Mouse (Mus musculus) forebrain, postnatal 0 days (tissue): ENCODE results near the gene Sh2d7. TPM values are rescaled to one million over a fixed set of nuclear protein-coding genes. Genes with fewer than 3 reads are reported as not detected.

Experiments
- ATAC-seq: fragments of 200-750 bp; cut with Nextera tagmentation; 2 replicates; pipeline ENCODE4 v1.8.0; 2017; ENCODE audit warnings: mild to moderate bottlenecking, moderate library complexity
- DNase-seq: peaks from one replicate; pipeline ENCODE4 v3.0.0-alpha.2; 2015
- H3K27ac ChIP-seq: fragments of 300-500 bp; sonication (generic); 2 replicates; pipeline ENCODE4 v1.5.1; 2014; ENCODE audit warnings: low read depth, mild to moderate bottlenecking, antibody characterized with exemption, low read length, moderate library complexity, mixed read lengths
- H3K27me3 ChIP-seq: fragments of 300-500 bp; sonication (generic); 2 replicates; pipeline ENCODE4 v1.6.1; 2014; ENCODE audit warnings: mild to moderate bottlenecking, low read length, mixed read lengths; ENCODE audit not compliant: insufficient read depth
- H3K36me3 ChIP-seq: fragments of 300-500 bp; sonication (generic); 2 replicates; pipeline ENCODE4 v1.6.1; 2014; ENCODE audit warnings: mild to moderate bottlenecking, moderate library complexity; ENCODE audit not compliant: insufficient read depth
- H3K4me1 ChIP-seq: fragments of 300-500 bp; sonication (generic); 2 replicates; pipeline ENCODE4 v1.6.1; 2014; ENCODE audit warnings: antibody characterized with exemption; ENCODE audit not compliant: insufficient read depth
- H3K4me2 ChIP-seq: fragments of 300-500 bp; sonication (generic); 2 replicates; pipeline ENCODE4 v1.6.1; 2014; ENCODE audit warnings: low read depth, mild to moderate bottlenecking, moderate library complexity
- H3K4me3 ChIP-seq: fragments of 300-500 bp; sonication (generic); 2 replicates; pipeline ENCODE4 v1.5.1; 2014; ENCODE audit warnings: low read depth, low read length, mixed read lengths
- H3K9ac ChIP-seq: fragments of 300-500 bp; sonication (generic); 2 replicates; pipeline ENCODE4 v1.6.1; 2014; ENCODE audit warnings: mild to moderate bottlenecking
- H3K9me3 ChIP-seq: fragments of 300-500 bp; sonication (generic); 2 replicates; pipeline ENCODE4 v1.6.1; 2016; ENCODE audit warnings: low read length
- CTCF ChIP-seq: sonication (generic); IDR thresholded peaks from 2 replicates; pipeline ENCODE4 v1.5.1; 2016; ENCODE audit warnings: antibody characterized with exemption, control low read depth, low read depth
- WGBS: fragments of 180-500 bp; shearing (Covaris S2); extraction: QIAGEN DNeasy Blood & Tissue Kit; methylation state at CpG from one replicate; pipeline ENCODE4 v1.1.7; 2014; 5-methylcytosine and 5-hydroxymethylcytosine counted together
- polyA plus RNA-seq: library from polyadenylated mRNA; unstranded; fragments of >200 nt; fragmentation: Nextera tagmentation; extraction: Ambion mirVana; gene quantifications from 2 replicates; pipeline ENCODE4 v1.2.1, GENCODE M21; 2015
- total RNA-seq: library from RNA; depleted of rRNA; stranded (reverse); fragments of >200 nt; gene quantifications from 2 replicates; pipeline ENCODE4 v1.2.3, GENCODE M21; 2014

Sh2d7 gene
- total and polyA plus RNA-seq, 2 experiments from 2014 or later, result not detected

- 0 out of 2 replicates have a peak, but pooled peaks have one; percentile 19 for ATAC-seq
- H3K36me3 ChIP-seq, result no peaks in the 10 kb centered on the region
- no peak overlapping the region for H3K4me2 ChIP-seq
- no peaks in the 10 kb centered on the region for H3K27me3 ChIP-seq
- H3K4me1 ChIP-seq, result no peaks in the 10 kb centered on the region
- 81% methylated on average over 6 of the region's 6 CpGs for WGBS
- no peaks in the 10 kb centered on the region for H3K9me3 ChIP-seq
- no peak overlapping the region for H3K9ac ChIP-seq
- 0 out of 2 replicates have a peak overlapping the region, but pooled peaks have one; percentile 29 for H3K27ac ChIP-seq
- DNase-seq, result no peak
- TF ChIP-seq CTCF, result no peak
- no peak overlapping the region for H3K4me3 ChIP-seq
Observed at GRCm38 (mm10) chr9:54530836-54531235, 7.9 kb upstream of the Sh2d7 start.

DNA sequence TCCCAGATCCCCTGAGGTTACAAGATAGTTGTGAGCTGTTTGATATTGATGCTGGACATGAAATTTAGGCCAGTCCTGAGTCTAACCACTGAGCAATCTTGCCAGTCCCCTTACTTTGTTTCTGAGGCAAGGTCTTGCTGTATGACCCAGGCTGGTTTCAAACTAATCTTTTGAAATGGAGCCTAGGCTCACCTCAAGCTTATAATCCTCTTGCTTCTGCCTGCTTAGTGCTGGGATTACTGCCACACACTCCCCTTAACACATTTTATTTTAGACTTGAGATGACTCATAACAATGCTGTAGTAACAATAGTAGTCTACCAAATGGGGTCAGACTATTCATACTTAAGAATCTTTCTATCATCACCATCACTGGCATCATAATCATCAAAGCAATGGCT lies 7.4 kb upstream of the Sh2d7 start:
- no peak overlapping the region for H3K4me3 ChIP-seq
- no peaks in the 10 kb centered on the region for H3K9me3 ChIP-seq
- H3K9ac ChIP-seq, result no peak overlapping the region
- H3K4me2 ChIP-seq, result no peak overlapping the region
- no peak overlapping the region for H3K27ac ChIP-seq
- H3K27me3 ChIP-seq, result no peaks in the 10 kb centered on the region
- peaks cover 5% of the 10 kb centered on the region; the same call in 1 of the 2 replicates for H3K4me1 ChIP-seq
- ATAC-seq (no peak), DNase-seq (no peak)
- no peaks in the 10 kb centered on the region for H3K36me3 ChIP-seq
- TF ChIP-seq CTCF, result no peak

DNA sequence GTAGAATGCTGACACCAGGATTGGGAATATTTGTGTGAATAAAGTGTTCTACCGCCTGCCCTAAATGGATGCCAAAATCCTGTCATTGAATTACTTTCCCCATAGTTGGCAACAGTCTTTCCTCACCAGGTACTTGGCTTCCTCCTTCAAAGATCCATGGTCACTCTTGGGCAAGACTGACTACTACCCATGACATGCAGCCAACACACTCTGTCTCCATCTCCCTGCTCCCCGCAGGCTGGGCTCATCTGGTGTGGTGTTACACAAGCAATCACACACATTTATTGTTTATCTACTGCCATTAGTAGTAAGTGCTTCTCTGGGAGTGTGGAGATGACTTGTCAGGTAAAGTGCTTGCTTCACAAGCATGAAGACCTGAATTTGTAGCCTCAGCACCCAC lies 5.9 kb upstream of the Sh2d7 start:
- Histone ChIP-seq H3K27me3 (no peaks in the 10 kb centered on the region), H3K4me1 (peaks cover 14% of the 10 kb centered on the region; the same call in 1 of the 2 replicates), H3K4me2 (no peak overlapping the region), H3K9ac (no peak overlapping the region), H3K36me3 (no peaks in the 10 kb centered on the region), H3K4me3 (no peak overlapping the region), H3K27ac (no peak overlapping the region), H3K9me3 (no peaks in the 10 kb centered on the region)
- no peak for DNase-seq
- WGBS, result 48% methylated on average over 2 of the region's 2 CpGs
- ATAC-seq, result no peak
- no peak for TF ChIP-seq CTCF

DNA sequence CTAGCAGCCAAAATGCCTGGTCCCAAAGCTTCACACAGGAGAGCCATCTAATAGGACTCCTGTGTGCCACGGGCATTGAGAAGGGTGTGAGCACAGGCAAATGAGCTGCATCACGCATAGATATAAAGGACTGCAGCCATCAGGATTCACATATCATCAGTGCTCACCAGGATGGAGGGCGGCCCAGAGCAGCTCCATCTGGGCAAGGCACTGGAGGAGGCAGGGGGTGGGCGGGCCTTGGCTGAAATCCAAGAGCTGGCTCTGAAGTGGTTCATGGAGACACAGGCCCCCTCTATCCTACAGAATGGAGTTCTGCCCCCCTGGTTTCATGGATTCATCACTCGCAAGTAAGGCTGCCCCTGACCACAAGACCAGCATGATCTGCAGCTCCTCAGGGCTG lies 4.8 kb upstream of the Sh2d7 start:
- Histone ChIP-seq H3K36me3 (no peaks in the 10 kb centered on the region), H3K9ac (no peak overlapping the region), H3K4me3 (no peak overlapping the region), H3K4me1 (peaks cover 14% of the 10 kb centered on the region; the same call in 1 of the 2 replicates), H3K27me3 (no peaks in the 10 kb centered on the region), H3K27ac (peak overlapping the region; percentile 66), H3K4me2 (no peak overlapping the region), H3K9me3 (no peaks in the 10 kb centered on the region)
- 27% methylated on average over 5 of the region's 5 CpGs for WGBS
- peak; percentile 81 for ATAC-seq
- DNase-seq, result peak; percentile 73
- TF ChIP-seq CTCF, result no peak

DNA sequence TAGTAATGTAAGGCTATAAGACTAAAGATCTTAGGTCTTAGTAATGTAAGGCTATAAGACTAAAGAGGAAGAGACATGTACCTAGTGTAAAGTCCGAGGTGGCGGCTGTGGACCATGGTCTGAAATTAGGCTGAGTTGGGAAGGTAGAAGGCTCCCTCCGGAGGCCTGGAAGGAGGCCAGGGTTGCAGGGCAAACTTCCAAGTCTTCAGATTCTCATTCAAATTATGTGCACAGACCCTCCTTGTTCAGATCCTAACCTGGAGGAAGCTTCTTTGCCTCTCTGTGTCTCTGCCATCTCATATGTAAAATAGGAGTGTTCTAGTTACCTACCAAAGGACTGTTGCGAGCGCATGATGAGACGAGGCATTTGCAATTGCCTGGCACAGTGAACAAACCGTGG lies 2.5 kb upstream of the Sh2d7 start:
- ATAC-seq (no peak), DNase-seq (peak; percentile 56)
- Histone ChIP-seq H3K27me3 (no peaks in the 10 kb centered on the region), H3K36me3 (no peaks in the 10 kb centered on the region), H3K9me3 (no peaks in the 10 kb centered on the region), H3K27ac (peak overlapping the region; percentile 69), H3K4me2 (no peak overlapping the region), H3K9ac (no peak overlapping the region), H3K4me1 (peaks cover 14% of the 10 kb centered on the region; the same call in 1 of the 2 replicates), H3K4me3 (no peak overlapping the region)
- TF ChIP-seq CTCF, result no peak
- WGBS, result 19% methylated on average over 7 of the region's 7 CpGs

DNA sequence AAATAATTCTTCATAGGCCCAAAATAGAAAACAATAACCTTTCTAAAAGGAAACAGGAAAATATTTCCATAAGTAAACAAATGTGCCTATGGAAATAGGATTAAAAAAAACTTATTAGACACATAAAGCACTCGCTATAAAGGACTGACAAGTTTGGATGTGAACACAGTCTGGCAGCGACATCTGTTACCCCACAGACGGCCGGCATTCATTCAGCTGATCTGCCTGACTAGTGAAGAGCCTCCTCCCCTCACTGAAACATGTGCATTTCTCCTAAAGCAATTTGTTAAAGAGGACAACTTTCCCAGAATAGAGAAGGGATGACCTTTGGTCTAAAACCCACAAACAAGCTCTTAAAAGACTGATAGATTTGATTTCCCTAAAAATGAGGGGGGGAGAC lies 1.8 kb upstream of the Sh2d7 start:
- Histone ChIP-seq H3K27me3 (no peaks in the 10 kb centered on the region), H3K9me3 (no peaks in the 10 kb centered on the region), H3K36me3 (no peaks in the 10 kb centered on the region), H3K4me3 (no peak overlapping the region), H3K4me1 (peaks cover 14% of the 10 kb centered on the region; the same call in 1 of the 2 replicates), H3K9ac (no peak overlapping the region), H3K27ac (peak overlapping the region; percentile 69), H3K4me2 (no peak overlapping the region)
- no peak for TF ChIP-seq CTCF
- WGBS, result 12% methylated on average over 4 of the region's 4 CpGs
- ATAC-seq (peak; percentile 61), DNase-seq (peak; percentile 79)

GRCm38 (mm10) chr9:54537480-54537879 lies 1.3 kb upstream of the Sh2d7 start:
- DNase-seq, result no peak
- no peak for ATAC-seq
- 49% methylated on average over 3 of the region's 3 CpGs for WGBS
- TF ChIP-seq CTCF, result no peak
- Histone ChIP-seq H3K9me3 (no peaks in the 10 kb centered on the region), H3K4me3 (no peak overlapping the region), H3K4me2 (no peak overlapping the region), H3K4me1 (peaks cover 14% of the 10 kb centered on the region; the same call in 1 of the 2 replicates), H3K27me3 (no peaks in the 10 kb centered on the region), H3K9ac (no peak overlapping the region), H3K36me3 (no peaks in the 10 kb centered on the region), H3K27ac (peak overlapping the region; percentile 69)

GRCm38 (mm10) chr9:54538244-54538643 lies 540 bp upstream of the Sh2d7 start:
- no peak for TF ChIP-seq CTCF
- H3K9me3 ChIP-seq, result no peaks in the 10 kb centered on the region
- no peak overlapping the region for H3K4me2 ChIP-seq
- WGBS, result 94% methylated on average over 3 of the region's 3 CpGs
- no peaks in the 10 kb centered on the region for H3K36me3 ChIP-seq
- DNase-seq (no peak), ATAC-seq (no peak)
- no peak overlapping the region for H3K9ac ChIP-seq
- H3K27me3 ChIP-seq, result no peaks in the 10 kb centered on the region
- no peak overlapping the region for H3K4me3 ChIP-seq
- no peak overlapping the region for H3K27ac ChIP-seq
- peaks cover 14% of the 10 kb centered on the region; the same call in 1 of the 2 replicates for H3K4me1 ChIP-seq
